Comparison of ENCODE assay signal across 26 mouse cellular contexts in the genomic region with DNA sequence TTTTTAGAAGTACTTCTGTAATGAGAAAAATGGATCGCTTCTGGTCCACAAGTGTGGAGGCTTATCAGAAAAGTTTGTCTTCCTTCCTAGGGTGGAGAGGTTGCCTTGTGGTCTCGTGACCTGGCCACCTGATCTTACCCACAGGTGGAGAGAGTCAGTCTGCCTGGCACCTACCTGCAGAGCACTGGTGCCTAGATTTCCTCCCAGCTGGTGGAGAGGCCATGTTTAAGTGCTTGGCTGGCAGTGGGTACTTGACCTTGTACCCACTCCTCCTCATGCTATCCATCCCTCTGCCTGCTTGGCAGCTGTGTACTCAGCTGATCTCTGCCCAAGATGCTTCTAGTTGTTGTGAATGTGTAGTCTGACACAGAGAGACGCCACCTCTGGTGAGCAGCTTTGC. TPM values are rescaled to one million over a fixed set of nuclear protein-coding genes. Genes with fewer than 3 reads are reported as not detected.
DNase-seq lines count a peak whose midpoint lies in the region; ATAC-seq and TF ChIP-seq lines count a peak whose summit lies in the region.
"Had no signal": no experiment of that assay in that cellular context is flagged by ENCODE, and none has a peak within 500 bp of the region (broad histone marks: within the 10 kb centered on the region; RNA-seq: fewer than 3 reads in every experiment).

No protein-coding gene starts in this region.

- H3K4me2 ChIP-seq in heart, postnatal 0 days (ENCODE audit: low read depth, low read length), result no peak overlapping the region
- no peak overlapping the region for H3K4me2 ChIP-seq in heart, embryonic 12.5 days
- H3K4me2 ChIP-seq: embryonic facial prominence, embryonic 12.5 days; forebrain, embryonic 13.5 days; forebrain, embryonic 15.5 days had no signal

- H3K36me3 ChIP-seq in heart, postnatal 0 days (replicated peaks; ENCODE audit: control insufficient read depth, insufficient read depth, low read length), result peaks cover 10% of the 10 kb centered on the region; the same call in 1 of the 2 replicates
- H3K36me3 ChIP-seq in heart, embryonic 12.5 days, result peaks cover 8% of the 10 kb centered on the region
- H3K36me3 ChIP-seq: forebrain, embryonic 15.5 days; G1E had no signal

- DNase-seq in heart, postnatal 0 days (ENCODE audit: low spot score), result no peak
- DNase-seq in lung, adult 2 months, result peak; percentile 37
- DNase-seq in lung, postnatal 14 days, result no peak
- peak; percentile 71 for DNase-seq in adipocyte (ENCODE audit: low spot score)
- peak; percentile 53 for DNase-seq in lung, postnatal 36 days
- no peak for DNase-seq in gastrocnemius, postnatal 10 days
- DNase-seq in cerebellum, adult 18-20 months, result no peak
- DNase-seq: adrenal gland, adult 2 months; adrenal gland, postnatal 10 days; adrenal gland, postnatal 25 days; B cell, adult 2 months; cerebellum, adult 11 months; cerebellum, adult 2 months; cerebellum, adult 9-10 months; cerebellum, postnatal 10 days; cerebellum, postnatal 25 days had no signal

- H3K27me3 ChIP-seq in heart, postnatal 0 days (ENCODE audit: control insufficient read depth, insufficient read depth, low read length), result no peaks in the 10 kb centered on the region
- H3K27me3 ChIP-seq in heart, embryonic 12.5 days (replicated peaks), result no peaks in the 10 kb centered on the region
- H3K27me3 ChIP-seq: CH12.LX; embryonic facial prominence, embryonic 12.5 days; forebrain, embryonic 13.5 days; forebrain, embryonic 15.5 days; Patski had no signal

- WGBS in heart, postnatal 0 days, result 71% methylated on average over 3 of the region's 3 CpGs
- 85% methylated on average over 3 of the region's 3 CpGs for WGBS in heart, embryonic 12.5 days
- 73% methylated on average over 3 of the region's 3 CpGs for WGBS in lung, adult 2 months

- no peaks in the 10 kb centered on the region for H3K9me3 ChIP-seq in heart, postnatal 0 days (replicated peaks; ENCODE audit: control insufficient read depth, low read length)
- H3K9me3 ChIP-seq in heart, embryonic 12.5 days (replicated peaks), result no peaks in the 10 kb centered on the region
- H3K9me3 ChIP-seq: embryonic facial prominence, embryonic 10.5 days; embryonic facial prominence, embryonic 12.5 days; forebrain, embryonic 13.5 days; forebrain, embryonic 15.5 days; G1E had no signal

- H3K4me3 ChIP-seq in heart, postnatal 0 days (ENCODE audit: low read depth, low read length), result no peak overlapping the region
- H3K4me3 ChIP-seq in heart, embryonic 12.5 days, result no peak overlapping the region
- no peak overlapping the region for H3K4me3 ChIP-seq in lung, adult 2 months (replicated peaks; ENCODE audit: extremely low read depth, low read depth, low read length)
- H3K4me3 ChIP-seq: embryonic facial prominence, embryonic 10.5 days; embryonic facial prominence, embryonic 12.5 days; forebrain, embryonic 13.5 days; forebrain, embryonic 15.5 days had no signal

- peak overlapping the region; percentile 5; the same call in 1 of the 2 replicates for H3K27ac ChIP-seq in heart, postnatal 0 days (ENCODE audit: low read depth)
- no peak overlapping the region for H3K27ac ChIP-seq in heart, embryonic 12.5 days (ENCODE audit: poor library complexity, severe bottlenecking)
- H3K27ac ChIP-seq: embryonic facial prominence, embryonic 10.5 days; embryonic facial prominence, embryonic 12.5 days; forebrain, embryonic 13.5 days; forebrain, embryonic 15.5 days had no signal

- no peak for TF ChIP-seq POLR2A in lung, adult 2 months (IDR thresholded peaks at IDR 0.05; ENCODE audit: borderline replicate concordance, extremely low read depth, low read depth, low read length)

- peaks cover 38% of the 10 kb centered on the region for H3K4me1 ChIP-seq in heart, postnatal 0 days (ENCODE audit: control insufficient read depth, insufficient read depth)
- peaks cover 59% of the 10 kb centered on the region for H3K4me1 ChIP-seq in heart, embryonic 12.5 days (replicated peaks)
- H3K4me1 ChIP-seq in lung, adult 2 months (ENCODE audit: control insufficient read depth, insufficient read depth, low read length), result peaks cover 15% of the 10 kb centered on the region

- ATAC-seq in heart, postnatal 0 days (ENCODE audit: insufficient read depth, low read depth), result no peak
- no peak for ATAC-seq in heart, embryonic 12.5 days (ENCODE audit: insufficient number of reproducible peaks, low FRiP score)
- ATAC-seq: activated CD4-positive, CD25-positive, alpha-beta regulatory T cell, adult 4 months; CD4-positive, CD25-positive, alpha-beta regulatory T cell, adult 4 months; forebrain, embryonic 13.5 days; forebrain, embryonic 15.5 days; Patski had no signal

- TF ChIP-seq CTCF in heart, postnatal 0 days (IDR thresholded peaks at IDR 0.05; ENCODE audit: low read depth), result no peak
- TF ChIP-seq CTCF in lung, adult 2 months (IDR thresholded peaks at IDR 0.05; ENCODE audit: insufficient read depth, low read length), result no peak

- H3K9ac ChIP-seq in heart, postnatal 0 days (replicated peaks; ENCODE audit: low read depth, low read length), result no peak overlapping the region
- no peak overlapping the region for H3K9ac ChIP-seq in heart, embryonic 12.5 days
- H3K9ac ChIP-seq: embryonic facial prominence, embryonic 12.5 days; forebrain, embryonic 13.5 days; forebrain, embryonic 15.5 days had no signal

- no peak for TF ChIP-seq EP300 in heart, postnatal 0 days (IDR thresholded peaks at IDR 0.05; ENCODE audit: low read depth)

RNA-seq across cellular contexts. Expression of a gene that starts 44.7 kb away (rescaled TPM):
- total RNA-seq in heart, postnatal 0 days (2014; rRNA removed; ENCODE audit: low replicate concordance), result 79.3 and 94.6 TPM in 2 replicates
- polyA plus RNA-seq in heart, postnatal 0 days (2015; fragmentation: Nextera tagmentation; extraction: Ambion mirVana), result 32.7 and 34.4 TPM in 2 replicates
- polyA plus RNA-seq in heart, embryonic 12.5 days (2016; fragmentation: Nextera tagmentation; extraction: Ambion mirVana), result 52.1 and 53.2 TPM in 2 replicates
- polyA plus RNA-seq in lung, adult 2 months (2012; rRNA removed), result 60.0 and 69.9 TPM in 2 replicates
- 1 to 10 TPM; 5.5 to 7.7 TPM for total RNA-seq in gastrocnemius, postnatal 10 days (2021)

Comparison
In these comparisons a context has a peak if more than half of its experiments do, and no peak if none do; other contexts are left out.
1. DNase-seq: peak in lung, adult 2 months (single experiment), adipocyte (single experiment) and lung, postnatal 36 days (single experiment); none in heart, postnatal 0 days (single experiment), lung, postnatal 14 days (single experiment), gastrocnemius, postnatal 10 days (single experiment) and cerebellum, adult 18-20 months (0 of 2).